Mouse (Mus musculus) neural tube, embryonic 13.5 days (tissue): ENCODE results near the gene Wdr62. TPM values are rescaled to one million over a fixed set of nuclear protein-coding genes. Genes with fewer than 3 reads are reported as not detected.

Source experiments
- ATAC-seq: fragments of 200-750 bp; cut with Nextera tagmentation; 2 replicates; pipeline ENCODE4 v1.8.0; 2017; ENCODE audit warnings: low read depth, mild to moderate bottlenecking, moderate TSS enrichment, moderate library complexity
- H3K27ac ChIP-seq: fragments of 300-500 bp; sonication (generic); replicated peaks from 2 replicates; pipeline ENCODE4 v1.5.1; 2015; ENCODE audit warnings: moderate library complexity, mild to moderate bottlenecking, inconsistent platforms
- H3K27me3 ChIP-seq: fragments of 300-500 bp; sonication (generic); 2 replicates; pipeline ENCODE4 v1.6.1; 2015; ENCODE audit warnings: mild to moderate bottlenecking, inconsistent platforms
- H3K36me3 ChIP-seq: fragments of 300-500 bp; sonication (generic); 2 replicates; pipeline ENCODE4 v1.6.1; 2015; ENCODE audit warnings: mild to moderate bottlenecking, inconsistent platforms
- H3K4me1 ChIP-seq: fragments of 300-500 bp; sonication (generic); replicated peaks from 2 replicates; pipeline ENCODE4 v1.6.1; 2015; ENCODE audit warnings: inconsistent platforms
- H3K4me2 ChIP-seq: fragments of 300-500 bp; sonication (generic); 2 replicates; pipeline ENCODE4 v1.6.1; 2015; ENCODE audit warnings: inconsistent platforms, mild to moderate bottlenecking, moderate library complexity
- H3K4me3 ChIP-seq: fragments of 300-500 bp; sonication (generic); 2 replicates; pipeline ENCODE4 v1.5.1; 2015; ENCODE audit warnings: mild to moderate bottlenecking, inconsistent platforms
- H3K9ac ChIP-seq: fragments of 300-500 bp; sonication (generic); 2 replicates; pipeline ENCODE4 v1.6.1; 2015; ENCODE audit warnings: moderate library complexity, mild to moderate bottlenecking, inconsistent platforms
- H3K9me3 ChIP-seq: fragments of 300-500 bp; sonication (generic); 2 replicates; pipeline ENCODE4 v1.6.1; 2016; ENCODE audit warnings: inconsistent platforms
- WGBS: fragments of 180-500 bp; shearing (Covaris S2); methylation state at CpG from one replicate; pipeline ENCODE4 v1.1.7; 2015; 5-methylcytosine and 5-hydroxymethylcytosine counted together
- polyA plus RNA-seq: library from polyadenylated mRNA; unstranded; fragments of >200 nt; fragmentation: Nextera tagmentation; extraction: Ambion mirVana; gene quantifications from 2 replicates; pipeline ENCODE4 v1.2.1, GENCODE M21; 2015

Gene Wdr62
- polyA plus RNA-seq, 1 experiment from 2014 or later, result 4.0 TPM

- no peaks in the 10 kb centered on the region for H3K9me3 ChIP-seq
- no peak overlapping the region for H3K4me2 ChIP-seq
- no peak for ATAC-seq
- peaks cover 82% of the 10 kb centered on the region for H3K36me3 ChIP-seq
- no peak overlapping the region for H3K9ac ChIP-seq
- no peaks in the 10 kb centered on the region for H3K27me3 ChIP-seq
- no peak overlapping the region for H3K27ac ChIP-seq
- WGBS, result 94% methylated on average over 15 of the region's 15 CpGs
- peaks cover 32% of the 10 kb centered on the region for H3K4me1 ChIP-seq
- no peak overlapping the region for H3K4me3 ChIP-seq
These were observed 16.6 kb upstream of the Wdr62 start for GRCm38 (mm10) chr7:30296816-30297215.

DNA sequence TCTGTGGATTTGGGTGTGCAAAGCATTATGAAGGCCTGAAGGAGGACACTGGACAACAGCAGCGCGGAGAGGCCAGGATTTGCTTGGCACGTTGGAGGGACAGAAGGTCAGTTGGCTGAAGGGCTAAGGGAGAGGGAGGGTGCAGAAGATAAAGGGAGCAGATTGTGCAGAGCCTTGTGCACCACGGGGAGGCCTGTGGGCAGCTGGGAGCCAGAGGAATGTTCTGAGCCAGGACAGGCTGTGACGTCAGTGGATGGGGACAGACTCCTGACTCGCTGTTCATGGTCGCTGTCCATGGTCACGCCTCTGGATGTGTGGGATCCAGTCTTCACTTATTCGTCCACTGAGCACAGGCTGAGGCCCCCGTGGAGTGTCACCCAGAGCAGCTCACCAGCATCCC lies 14.9 kb upstream of the Wdr62 start:
- Histone ChIP-seq H3K27me3 (no peaks in the 10 kb centered on the region), H3K4me2 (no peak overlapping the region), H3K36me3 (peaks cover 68% of the 10 kb centered on the region), H3K9ac (peak overlapping the region; percentile 0; the same call in 1 of the 2 replicates), H3K9me3 (no peaks in the 10 kb centered on the region), H3K4me3 (no peak overlapping the region), H3K27ac (no peak overlapping the region), H3K4me1 (peaks cover 42% of the 10 kb centered on the region)
- 74% methylated on average over 10 of the region's 10 CpGs for WGBS
- no peak for ATAC-seq

DNA sequence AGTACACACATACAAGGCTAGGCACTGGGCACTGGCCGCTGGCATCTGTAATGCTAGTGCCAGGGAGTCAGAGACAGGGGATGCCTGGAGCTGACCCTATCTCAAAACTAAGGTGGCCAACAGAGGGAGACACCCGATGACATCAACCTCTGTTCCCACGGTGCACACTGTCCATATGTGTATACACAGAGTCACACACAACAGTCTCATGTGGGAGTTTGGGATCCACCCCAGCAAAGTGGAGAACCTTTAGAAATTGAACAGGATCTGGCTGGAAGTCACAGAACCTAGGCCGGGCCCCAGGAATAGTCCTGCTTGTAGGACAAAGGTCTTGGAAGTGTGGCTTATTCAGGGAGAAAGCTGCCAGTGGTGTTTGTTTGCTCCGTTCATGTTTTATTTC lies 14.1 kb upstream of the Wdr62 start:
- Histone ChIP-seq H3K9ac (0 out of 2 replicates have a peak overlapping the region, but pooled peaks have one; percentile 14), H3K4me3 (no peak overlapping the region), H3K36me3 (peaks cover 60% of the 10 kb centered on the region)

DNA sequence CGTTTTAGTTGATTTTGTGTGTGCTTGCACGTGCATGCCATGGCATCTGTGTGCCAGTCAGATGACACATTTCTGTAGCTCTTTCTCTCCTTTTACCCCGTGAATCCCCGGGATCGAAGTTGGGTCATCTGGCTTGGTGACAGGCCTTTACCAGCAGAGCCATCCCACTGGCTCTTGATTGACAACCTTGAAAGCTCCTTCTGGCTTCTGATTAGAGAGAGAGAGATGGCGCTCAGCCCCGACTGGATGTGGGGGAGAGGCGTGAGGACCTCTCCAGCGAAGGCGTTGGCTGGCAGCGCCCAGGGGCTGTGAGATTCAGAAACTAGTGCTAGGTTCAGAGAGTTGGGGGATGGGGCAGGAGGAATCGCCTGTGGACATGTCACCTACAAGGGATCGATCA lies 13.6 kb upstream of the Wdr62 start:
- Histone ChIP-seq H3K9ac (0 out of 2 replicates have a peak overlapping the region, but pooled peaks have one; percentile 14), H3K9me3 (no peaks in the 10 kb centered on the region), H3K4me2 (peak overlapping the region; percentile 22; the same call in 1 of the 2 replicates), H3K4me3 (no peak overlapping the region), H3K36me3 (peaks cover 55% of the 10 kb centered on the region), H3K27ac (no peak overlapping the region), H3K4me1 (peaks cover 52% of the 10 kb centered on the region), H3K27me3 (no peaks in the 10 kb centered on the region)
- 85% methylated on average over 13 of the region's 13 CpGs for WGBS
- no peak for ATAC-seq

More for the DNA sequence above, 14.1 kb upstream of the Wdr62 start:
- H3K9me3 ChIP-seq, result no peaks in the 10 kb centered on the region
- H3K27me3 ChIP-seq, result no peaks in the 10 kb centered on the region
- ATAC-seq, result no peak
- WGBS, result 89% methylated on average over 5 of the region's 5 CpGs
- H3K27ac ChIP-seq, result no peak overlapping the region
- no peak overlapping the region for H3K4me2 ChIP-seq
- peaks cover 51% of the 10 kb centered on the region for H3K4me1 ChIP-seq

DNA sequence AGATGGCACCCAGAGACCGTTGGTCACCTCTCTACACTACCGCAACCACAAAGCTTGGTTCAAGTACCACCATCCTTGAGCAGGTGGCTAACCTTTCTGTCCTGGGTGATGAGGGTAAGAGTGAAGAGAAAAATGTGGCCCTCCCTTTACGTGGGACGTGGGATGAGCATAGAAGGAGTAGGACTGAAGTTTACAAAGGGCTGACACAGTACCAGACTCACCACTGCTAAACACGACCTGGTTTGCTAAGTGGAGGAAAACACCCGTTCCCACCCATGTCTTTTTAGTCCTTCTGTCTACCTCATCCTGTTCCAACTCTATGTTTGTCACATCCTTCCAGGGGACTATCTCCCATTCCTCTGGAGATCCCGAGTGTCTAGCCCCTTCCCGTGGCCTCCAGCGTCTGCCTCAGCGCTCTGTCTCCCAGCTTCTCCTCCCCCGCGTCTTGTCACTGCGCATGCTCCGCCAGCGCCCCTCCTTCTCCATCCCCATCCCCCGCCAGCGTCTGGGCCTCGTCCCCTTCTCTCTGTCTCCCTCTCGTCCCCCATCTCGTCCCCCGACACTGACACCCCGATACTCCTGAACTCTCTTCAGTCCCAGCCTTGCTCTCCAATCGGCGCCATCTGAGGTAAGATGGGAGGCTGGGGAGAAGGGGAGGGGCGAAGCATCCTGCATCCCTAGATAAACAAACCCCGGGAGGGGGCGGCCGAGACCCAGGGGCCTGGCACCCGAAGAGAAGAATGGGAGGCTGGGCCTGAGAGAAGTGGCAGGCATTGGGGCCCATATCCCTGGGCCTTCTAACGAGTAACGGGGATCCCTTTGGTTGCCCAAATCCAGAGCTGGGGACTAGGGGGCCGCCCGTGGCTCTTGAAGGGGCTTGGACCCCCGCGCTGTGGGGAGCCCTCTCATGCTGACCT lies 11.3 kb upstream of the Wdr62 start, which contains the start of gene Clip3:
Gene Clip3, plus strand, starts transcription at position 514 of the 917 bp plus-strand sequence.
- Histone ChIP-seq H3K27me3 (no peaks in the 10 kb centered on the region), H3K4me1 (peaks cover 52% of the 10 kb centered on the region), H3K9me3 (no peaks in the 10 kb centered on the region), H3K4me3 (peak within 1 kb of the TSS; percentile 78), H3K9ac (peak within 1 kb of the TSS; percentile 95), H3K4me2 (peak within 1 kb of the TSS; percentile 89), H3K27ac (peak within 1 kb of the TSS; percentile 85), H3K36me3 (peaks cover 32% of the 10 kb centered on the region)
- WGBS, result 7% methylated on average over 35 of the region's 35 CpGs
- ATAC-seq, result peak; percentile 88

- H3K27ac ChIP-seq, result no peak overlapping the region
- H3K27me3 ChIP-seq, result no peaks in the 10 kb centered on the region
- peaks cover 47% of the 10 kb centered on the region for H3K4me1 ChIP-seq
- peaks cover 15% of the 10 kb centered on the region for H3K36me3 ChIP-seq
- no peak overlapping the region for H3K9ac ChIP-seq
- 49% methylated on average over 10 of the region's 10 CpGs for WGBS
- peak; percentile 15; the same call in 1 of the 2 replicates for ATAC-seq
- H3K9me3 ChIP-seq, result no peaks in the 10 kb centered on the region
- no peak overlapping the region for H3K4me2 ChIP-seq
- no peak overlapping the region for H3K4me3 ChIP-seq
These were observed 9.6 kb upstream of the Wdr62 start for GRCm38 (mm10) chr7:30289714-30290399.

- no peak overlapping the region for H3K4me3 ChIP-seq
- peaks cover 9% of the 10 kb centered on the region; the same call in 1 of the 2 replicates for H3K36me3 ChIP-seq
- no peak overlapping the region for H3K4me2 ChIP-seq
- H3K4me1 ChIP-seq, result peaks cover 41% of the 10 kb centered on the region
- WGBS, result 71% methylated on average over 7 of the region's 7 CpGs
- no peaks in the 10 kb centered on the region for H3K9me3 ChIP-seq
- H3K9ac ChIP-seq, result no peak overlapping the region
- no peak overlapping the region for H3K27ac ChIP-seq
- ATAC-seq, result no peak
- H3K27me3 ChIP-seq, result no peaks in the 10 kb centered on the region
These were observed 9.0 kb upstream of the Wdr62 start for GRCm38 (mm10) chr7:30289071-30289713.

DNA sequence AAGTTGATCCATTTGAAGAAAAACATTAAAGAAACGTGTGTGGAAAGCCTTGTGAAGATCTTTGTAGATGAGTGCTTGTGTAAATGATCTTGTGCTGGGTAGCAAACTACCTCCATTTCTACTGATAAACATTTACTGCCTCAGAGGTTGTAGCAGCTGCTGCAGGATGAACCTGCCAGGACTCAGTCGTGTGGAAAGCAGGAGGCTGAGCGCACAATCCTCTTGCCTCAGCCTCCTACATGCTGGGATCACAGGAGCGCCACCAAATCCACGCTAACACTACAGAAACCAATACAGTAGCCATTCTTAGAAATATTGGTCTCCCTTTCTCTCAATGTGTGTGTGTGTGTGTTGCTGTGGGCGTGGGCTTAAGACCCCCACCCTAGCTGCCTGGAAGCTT lies 7.8 kb upstream of the Wdr62 start:
- Histone ChIP-seq H3K4me3 (no peak overlapping the region), H3K9me3 (no peaks in the 10 kb centered on the region), H3K27ac (no peak overlapping the region), H3K27me3 (no peaks in the 10 kb centered on the region), H3K36me3 (no peaks in the 10 kb centered on the region), H3K9ac (no peak overlapping the region), H3K4me1 (peaks cover 31% of the 10 kb centered on the region), H3K4me2 (no peak overlapping the region)
- ATAC-seq, result no peak
- WGBS, result 71% methylated on average over 6 of the region's 6 CpGs

GRCm38 (mm10) chr7:30286701-30287410 lies 6.6 kb upstream of the Wdr62 start:
- Histone ChIP-seq H3K27ac (no peak overlapping the region), H3K4me2 (no peak overlapping the region), H3K27me3 (no peaks in the 10 kb centered on the region), H3K36me3 (no peaks in the 10 kb centered on the region), H3K9ac (no peak overlapping the region), H3K4me1 (peaks cover 20% of the 10 kb centered on the region), H3K4me3 (no peak overlapping the region), H3K9me3 (no peaks in the 10 kb centered on the region)
- 51% methylated on average over 8 of the region's 8 CpGs for WGBS
- ATAC-seq, result no peak

GRCm38 (mm10) chr7:30282740-30283139 lies 2.5 kb upstream of the Wdr62 start:
- H3K4me3 ChIP-seq, result no peak overlapping the region
- no peak overlapping the region for H3K27ac ChIP-seq
- H3K36me3 ChIP-seq, result no peaks in the 10 kb centered on the region
- peaks cover 19% of the 10 kb centered on the region for H3K4me1 ChIP-seq
- no peaks in the 10 kb centered on the region for H3K9me3 ChIP-seq
- no peak overlapping the region for H3K4me2 ChIP-seq
- no peak overlapping the region for H3K9ac ChIP-seq
- ATAC-seq, result no peak
- no peaks in the 10 kb centered on the region for H3K27me3 ChIP-seq
- WGBS, result 84% methylated on average over 7 of the region's 7 CpGs

- Histone ChIP-seq H3K9ac (no peak overlapping the region), H3K4me2 (0 out of 2 replicates have a peak overlapping the region, but pooled peaks have one; percentile 94), H3K27ac (no peak overlapping the region), H3K4me1 (peaks cover 19% of the 10 kb centered on the region), H3K36me3 (no peaks in the 10 kb centered on the region), H3K9me3 (no peaks in the 10 kb centered on the region), H3K27me3 (no peaks in the 10 kb centered on the region), H3K4me3 (peak overlapping the region; percentile 76; the same call in 1 of the 2 replicates)
- 77% methylated on average over 4 of the region's 4 CpGs for WGBS
- ATAC-seq, result no peak
These were observed 1.3 kb upstream of the Wdr62 start for GRCm38 (mm10) chr7:30281522-30281921.
